Mouse (Mus musculus): ENCODE results near the gene Atp8b2. TPM values are rescaled to one million over a fixed set of nuclear protein-coding genes. Genes with fewer than 3 reads are reported as not detected.

The Atp8b2 gene
- polyA plus RNA-seq (2014; fragmentation: Nextera tagmentation; extraction: Ambion mirVana), result 13.6 and 14.7 TPM in 2 replicates

- H3K4me2 ChIP-seq (ENCODE audit: low read length), result peak within 1 kb of the TSS; percentile 91
- H3K4me1 ChIP-seq (ENCODE audit: control insufficient read depth, insufficient read depth, low read length), result peaks cover 44% of the 10 kb centered on the region
- peak within 1 kb of the TSS; percentile 93 for H3K27ac ChIP-seq (replicated peaks; ENCODE audit: low read depth, low read length)
- peaks cover 6% of the 10 kb centered on the region for H3K36me3 ChIP-seq (ENCODE audit: control insufficient read depth, insufficient read depth, low read length)
- H3K9me3 ChIP-seq (ENCODE audit: control insufficient read depth, low read length), result no peaks in the 10 kb centered on the region
- peak within 1 kb of the TSS; percentile 84 for H3K9ac ChIP-seq (replicated peaks; ENCODE audit: low read length)
- H3K27me3 ChIP-seq (ENCODE audit: control insufficient read depth, insufficient read depth, low read length), result no peaks in the 10 kb centered on the region
- under 1% methylated on average over 35 of the region's 35 CpGs for WGBS
- ATAC-seq (ENCODE audit: low FRiP score, low TSS enrichment), result peak; percentile 77
- H3K4me3 ChIP-seq (replicated peaks; ENCODE audit: low read depth, low read length), result peak within 1 kb of the TSS; percentile 97
- peak; percentile 90 for DNase-seq
Observed at GRCm38 (mm10) chr3:89963221-89963763, at the start of gene Atp8b2. Gene Atp8b2 (minus strand): TSS chr3:89963508.

- no peaks in the 10 kb centered on the region for H3K27me3 ChIP-seq (ENCODE audit: control insufficient read depth, insufficient read depth, low read length)
- no peak overlapping the region for H3K4me2 ChIP-seq (ENCODE audit: low read length)
- H3K9me3 ChIP-seq (ENCODE audit: control insufficient read depth, low read length), result no peaks in the 10 kb centered on the region
- no peaks in the 10 kb centered on the region for H3K4me1 ChIP-seq (ENCODE audit: control insufficient read depth, insufficient read depth, low read length)
- peaks cover 98% of the 10 kb centered on the region for H3K36me3 ChIP-seq (ENCODE audit: control insufficient read depth, insufficient read depth, low read length)
- no peak overlapping the region for H3K27ac ChIP-seq (replicated peaks; ENCODE audit: low read depth, low read length)
- H3K4me3 ChIP-seq (replicated peaks; ENCODE audit: low read depth, low read length), result no peak overlapping the region
- WGBS, result 87% methylated on average over 2 of the region's 2 CpGs
- no peak overlapping the region for H3K9ac ChIP-seq (replicated peaks; ENCODE audit: low read length)
- no peak for DNase-seq
- no peak for ATAC-seq (ENCODE audit: low FRiP score, low TSS enrichment)
Observed at GRCm38 (mm10) chr3:90010291-90010690, 47.0 kb upstream of the Atp8b2 start.

DNA sequence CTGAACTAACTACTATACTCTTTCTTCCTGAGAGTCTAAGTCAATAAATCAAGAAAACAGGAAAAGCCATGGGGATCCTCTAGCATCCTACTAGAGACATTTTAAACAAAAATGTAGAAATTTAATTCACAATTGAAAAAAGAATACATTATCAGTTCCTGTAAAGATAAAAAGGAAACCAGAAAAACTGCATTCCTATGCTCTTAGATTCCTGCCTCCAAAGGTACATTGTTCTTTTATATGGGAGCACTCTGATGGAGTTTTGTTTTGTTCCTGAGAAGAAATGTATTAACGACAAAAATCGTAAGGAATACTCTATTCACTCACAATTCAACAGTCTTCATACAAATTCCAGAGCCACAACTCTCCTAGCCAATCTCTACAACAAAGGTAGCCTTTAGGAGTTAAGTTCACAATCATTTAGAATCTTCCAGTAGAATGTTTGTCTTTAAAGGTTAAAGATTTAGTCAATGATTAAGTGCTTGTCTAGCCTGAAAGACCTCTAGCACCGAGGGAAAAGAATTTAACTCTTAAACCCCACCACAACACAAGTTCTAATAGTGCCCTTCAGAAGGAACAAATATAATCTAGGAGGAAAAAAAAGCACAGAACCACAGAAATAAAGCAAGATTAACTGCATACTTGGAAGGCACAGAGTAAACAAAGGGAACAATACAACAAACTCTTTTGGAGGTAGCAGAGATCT, 40.9 kb upstream of the Atp8b2 start:
- H3K9me3 ChIP-seq (ENCODE audit: control insufficient read depth, low read length), result no peaks in the 10 kb centered on the region
- H3K27ac ChIP-seq (replicated peaks; ENCODE audit: low read depth, low read length), result no peak overlapping the region
- H3K9ac ChIP-seq (replicated peaks; ENCODE audit: low read length), result no peak overlapping the region
- H3K27me3 ChIP-seq (ENCODE audit: control insufficient read depth, insufficient read depth, low read length), result no peaks in the 10 kb centered on the region
- H3K36me3 ChIP-seq (ENCODE audit: control insufficient read depth, insufficient read depth, low read length), result peaks cover 90% of the 10 kb centered on the region
- H3K4me3 ChIP-seq (replicated peaks; ENCODE audit: low read depth, low read length), result no peak overlapping the region
- peaks cover under 1% of the 10 kb centered on the region; the same call in 1 of the 2 replicates for H3K4me1 ChIP-seq (ENCODE audit: control insufficient read depth, insufficient read depth, low read length)
- 85% methylated on average over 3 of the region's 3 CpGs for WGBS
- ATAC-seq (ENCODE audit: low FRiP score, low TSS enrichment) (no peak), DNase-seq (no peak)
- no peak overlapping the region for H3K4me2 ChIP-seq (ENCODE audit: low read length)

- WGBS, result 85% methylated on average over 4 of the region's 4 CpGs
- DNase-seq, result no peak
- no peaks in the 10 kb centered on the region for H3K9me3 ChIP-seq (ENCODE audit: control insufficient read depth, low read length)
- no peaks in the 10 kb centered on the region for H3K27me3 ChIP-seq (ENCODE audit: control insufficient read depth, insufficient read depth, low read length)
- 0 out of 2 replicates have a peak overlapping the region, but pooled peaks have one; percentile 72 for H3K4me3 ChIP-seq (replicated peaks; ENCODE audit: low read depth, low read length)
- no peak for ATAC-seq (ENCODE audit: low FRiP score, low TSS enrichment)
- no peak overlapping the region for H3K4me2 ChIP-seq (ENCODE audit: low read length)
- H3K27ac ChIP-seq (replicated peaks; ENCODE audit: low read depth, low read length), result no peak overlapping the region
- peaks cover 8% of the 10 kb centered on the region for H3K4me1 ChIP-seq (ENCODE audit: control insufficient read depth, insufficient read depth, low read length)
- peaks cover 64% of the 10 kb centered on the region for H3K36me3 ChIP-seq (ENCODE audit: control insufficient read depth, insufficient read depth, low read length)
- H3K9ac ChIP-seq (replicated peaks; ENCODE audit: low read length), result no peak overlapping the region
Observed at GRCm38 (mm10) chr3:89999830-90000229, 36.5 kb upstream of the Atp8b2 start.

- H3K9ac ChIP-seq (replicated peaks; ENCODE audit: low read length), result peak overlapping the region; percentile 80
- 19% methylated on average over 8 of the region's 8 CpGs for WGBS
- H3K4me1 ChIP-seq (ENCODE audit: control insufficient read depth, insufficient read depth, low read length), result peaks cover 8% of the 10 kb centered on the region
- ATAC-seq (ENCODE audit: low FRiP score, low TSS enrichment) (no peak; the same call in 1 of the 2 replicates), DNase-seq (no peak)
- no peaks in the 10 kb centered on the region for H3K9me3 ChIP-seq (ENCODE audit: control insufficient read depth, low read length)
- peak overlapping the region; percentile 88 for H3K27ac ChIP-seq (replicated peaks; ENCODE audit: low read depth, low read length)
- no peaks in the 10 kb centered on the region for H3K27me3 ChIP-seq (ENCODE audit: control insufficient read depth, insufficient read depth, low read length)
- H3K36me3 ChIP-seq (ENCODE audit: control insufficient read depth, insufficient read depth, low read length), result peaks cover 61% of the 10 kb centered on the region
- peak overlapping the region; percentile 94 for H3K4me2 ChIP-seq (ENCODE audit: low read length)
- peak overlapping the region; percentile 72 for H3K4me3 ChIP-seq (replicated peaks; ENCODE audit: low read depth, low read length)
Observed at GRCm38 (mm10) chr3:89999090-89999489, 35.8 kb upstream of the Atp8b2 start.

DNA sequence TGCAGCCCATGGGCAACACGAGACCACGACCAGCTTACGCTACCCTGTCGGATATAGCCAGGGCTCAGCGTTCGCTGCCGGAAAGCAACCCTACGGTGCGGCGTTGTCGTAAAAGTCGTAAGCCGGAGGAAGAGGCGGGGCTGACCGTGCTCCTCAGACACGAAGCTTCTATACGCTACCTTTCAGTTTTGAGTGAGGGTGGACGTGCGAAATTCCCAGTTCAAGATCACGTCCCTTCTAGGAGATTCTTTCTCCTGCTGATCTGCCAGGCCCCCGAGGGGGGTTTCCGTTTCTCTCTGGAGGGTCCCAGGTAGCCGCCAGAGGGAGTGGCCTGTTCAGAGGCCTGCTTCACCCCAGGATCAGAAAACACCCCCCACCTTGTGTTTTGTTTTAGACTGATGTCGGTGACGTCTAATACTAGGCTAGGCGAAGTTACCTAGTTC, 35.3 kb upstream of the Atp8b2 start, which contains the start of gene Hax1:
TSS of gene Hax1 (minus strand) at position 169 of the 443 bp plus-strand sequence.
- H3K27me3 ChIP-seq (ENCODE audit: control insufficient read depth, insufficient read depth, low read length), result no peaks in the 10 kb centered on the region
- peak within 1 kb of the TSS; percentile 94 for H3K4me2 ChIP-seq (ENCODE audit: low read length)
- peak within 1 kb of the TSS; percentile 80 for H3K9ac ChIP-seq (replicated peaks; ENCODE audit: low read length)
- DNase-seq, result peak; percentile 98
- under 1% methylated on average over 26 of the region's 26 CpGs for WGBS
- peak; percentile 91 for ATAC-seq (ENCODE audit: low FRiP score, low TSS enrichment)
- peak within 1 kb of the TSS; percentile 88 for H3K27ac ChIP-seq (replicated peaks; ENCODE audit: low read depth, low read length)
- H3K36me3 ChIP-seq (ENCODE audit: control insufficient read depth, insufficient read depth, low read length), result peaks cover 57% of the 10 kb centered on the region
- H3K4me3 ChIP-seq (replicated peaks; ENCODE audit: low read depth, low read length), result peak within 1 kb of the TSS; percentile 72
- no peaks in the 10 kb centered on the region for H3K9me3 ChIP-seq (ENCODE audit: control insufficient read depth, low read length)
- H3K4me1 ChIP-seq (ENCODE audit: control insufficient read depth, insufficient read depth, low read length), result peaks cover 8% of the 10 kb centered on the region

- H3K4me2 ChIP-seq (ENCODE audit: low read length), result peak overlapping the region; percentile 94
- H3K36me3 ChIP-seq (ENCODE audit: control insufficient read depth, insufficient read depth, low read length), result peaks cover 51% of the 10 kb centered on the region
- DNase-seq (peak; percentile 29), ATAC-seq (ENCODE audit: low FRiP score, low TSS enrichment) (0 out of 2 replicates have a peak, but pooled peaks have one; percentile 43)
- H3K9me3 ChIP-seq (ENCODE audit: control insufficient read depth, low read length), result no peaks in the 10 kb centered on the region
- 13% methylated on average over 20 of the region's 23 CpGs for WGBS
- no peaks in the 10 kb centered on the region for H3K27me3 ChIP-seq (ENCODE audit: control insufficient read depth, insufficient read depth, low read length)
- H3K27ac ChIP-seq (replicated peaks; ENCODE audit: low read depth, low read length), result peak overlapping the region; percentile 43
- peak overlapping the region; percentile 80 for H3K9ac ChIP-seq (replicated peaks; ENCODE audit: low read length)
- H3K4me1 ChIP-seq (ENCODE audit: control insufficient read depth, insufficient read depth, low read length), result peaks cover 8% of the 10 kb centered on the region
- peak overlapping the region; percentile 72 for H3K4me3 ChIP-seq (replicated peaks; ENCODE audit: low read depth, low read length)
Observed at GRCm38 (mm10) chr3:89997791-89998495, 34.6 kb upstream of the Atp8b2 start.

DNA sequence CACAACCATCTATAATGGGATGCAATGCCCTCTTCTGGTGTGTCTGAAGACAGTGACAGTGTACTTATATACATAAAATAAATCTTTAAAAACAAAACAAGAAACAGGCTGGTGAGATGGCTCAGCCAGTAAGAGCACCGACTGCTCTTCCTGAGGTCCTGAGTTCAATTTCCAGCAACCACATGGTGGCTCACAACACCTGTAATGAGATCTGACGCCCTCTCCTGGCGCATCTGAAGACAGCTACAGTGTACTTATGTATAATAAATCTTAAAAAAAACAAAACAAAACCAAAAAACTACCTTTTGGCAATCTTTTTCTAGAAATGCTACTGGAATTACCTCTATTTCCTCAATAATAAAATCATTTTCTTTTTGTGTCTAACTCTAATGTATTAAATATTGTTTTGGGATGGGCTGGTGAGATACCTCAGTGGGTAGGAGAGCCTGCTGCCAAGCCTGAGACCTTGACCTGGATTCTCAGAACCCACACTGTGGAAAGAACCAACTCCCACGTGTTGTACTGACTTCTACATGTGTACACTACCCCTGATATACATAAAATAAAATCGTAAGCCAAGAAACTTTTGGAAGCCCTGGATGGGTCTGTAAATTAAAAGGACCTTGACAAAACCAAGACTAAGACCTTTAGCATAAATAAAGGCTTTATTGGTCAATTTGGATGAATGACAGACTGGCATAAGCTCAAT, 31.7 kb upstream of the Atp8b2 start:
- Histone ChIP-seq H3K4me1 (ENCODE audit: control insufficient read depth, insufficient read depth, low read length) (peaks cover 8% of the 10 kb centered on the region), H3K4me2 (ENCODE audit: low read length) (no peak overlapping the region), H3K4me3 (replicated peaks; ENCODE audit: low read depth, low read length) (no peak overlapping the region), H3K36me3 (ENCODE audit: control insufficient read depth, insufficient read depth, low read length) (peaks cover 25% of the 10 kb centered on the region), H3K27ac (replicated peaks; ENCODE audit: low read depth, low read length) (no peak overlapping the region), H3K9me3 (ENCODE audit: control insufficient read depth, low read length) (no peaks in the 10 kb centered on the region), H3K9ac (replicated peaks; ENCODE audit: low read length) (no peak overlapping the region), H3K27me3 (ENCODE audit: control insufficient read depth, insufficient read depth, low read length) (no peaks in the 10 kb centered on the region)
- DNase-seq (no peak), ATAC-seq (ENCODE audit: low FRiP score, low TSS enrichment) (no peak)
- WGBS, result 93% methylated on average over 5 of the region's 5 CpGs
